Mouse (Mus musculus) hindbrain, embryonic 14.5 days (tissue): ENCODE measurements around the gene Galntl5. TPM values are rescaled to one million over a fixed set of nuclear protein-coding genes. Genes with fewer than 3 reads are reported as not detected.
"Not testable (repeated sequence)": the region's sequence is repeated elsewhere in the genome, so short reads cannot be mapped to it uniquely, and the experiment has no call there.

ENCODE experiments used
- ATAC-seq: fragments of 200-750 bp; cut with Nextera tagmentation; 2 replicates; pipeline ENCODE4 v1.8.0; 2017; ENCODE audit warnings: moderate number of reproducible peaks, mild to moderate bottlenecking, moderate TSS enrichment, moderate library complexity; ENCODE audit not compliant: low FRiP score
- DNase-seq: peaks from one replicate; pipeline ENCODE4 v3.0.0-alpha.2; 2015; ENCODE audit warnings: low spot score
- H3K27ac ChIP-seq: fragments of 300-500 bp; sonication (generic); 2 replicates; pipeline ENCODE4 v1.5.1; 2014; ENCODE audit warnings: mild to moderate bottlenecking, moderate library complexity
- H3K27me3 ChIP-seq: fragments of 300-500 bp; sonication (generic); 2 replicates; pipeline ENCODE4 v1.6.1; 2014; ENCODE audit warnings: mild to moderate bottlenecking, low read length, mixed read lengths; ENCODE audit not compliant: control insufficient read depth, insufficient read depth
- H3K36me3 ChIP-seq: fragments of 300-500 bp; sonication (generic); replicated peaks from 2 replicates; pipeline ENCODE4 v1.6.1; 2014; ENCODE audit not compliant: control insufficient read depth, insufficient read depth
- H3K4me1 ChIP-seq: fragments of 300-500 bp; sonication (generic); replicated peaks from 2 replicates; pipeline ENCODE4 v1.6.1; 2014; ENCODE audit warnings: antibody characterized with exemption, low read length, mixed read lengths; ENCODE audit not compliant: control insufficient read depth, insufficient read depth
- H3K4me2 ChIP-seq: fragments of 300-500 bp; sonication (generic); replicated peaks from 2 replicates; pipeline ENCODE4 v1.6.1; 2014; ENCODE audit warnings: mild to moderate bottlenecking, moderate library complexity
- H3K4me3 ChIP-seq: fragments of 300-500 bp; sonication (generic); replicated peaks from 2 replicates; pipeline ENCODE4 v1.5.1; 2014; ENCODE audit warnings: mild to moderate bottlenecking, low read length
- H3K9ac ChIP-seq: fragments of 300-500 bp; sonication (generic); 2 replicates; pipeline ENCODE4 v1.6.1; 2014
- H3K9me3 ChIP-seq: fragments of 300-500 bp; sonication (generic); 2 replicates; pipeline ENCODE4 v1.6.1; 2016; ENCODE audit warnings: low read length; ENCODE audit not compliant: control insufficient read depth
- WGBS: fragments of 180-500 bp; shearing (Covaris S2); extraction: QIAGEN DNeasy Blood & Tissue Kit; methylation state at CpG from one replicate; pipeline ENCODE4 v1.1.7; 2014; 5-methylcytosine and 5-hydroxymethylcytosine counted together
- polyA plus RNA-seq: library from polyadenylated mRNA; unstranded; fragments of >200 nt; fragmentation: Nextera tagmentation; extraction: Ambion mirVana; gene quantifications from 2 replicates; pipeline ENCODE4 v1.2.1, GENCODE M21; 2014

The Galntl5 gene
- polyA plus RNA-seq, 1 experiment from 2014 or later: not detected

- Histone ChIP-seq H3K27me3 (no peaks in the 10 kb centered on the region), H3K9me3 (no peaks in the 10 kb centered on the region), H3K27ac (no peak overlapping the region), H3K4me3 (no peak overlapping the region), H3K9ac (no peak overlapping the region), H3K4me1 (no peaks in the 10 kb centered on the region), H3K4me2 (no peak overlapping the region), H3K36me3 (no peaks in the 10 kb centered on the region)
- DNase-seq (no peak), ATAC-seq (no peak)
- 80% methylated on average over 4 of the region's 4 CpGs for WGBS
Measured at GRCm38 (mm10) chr5:25183595-25183994, 2.3 kb downstream of the Galntl5 start.

- no peak for ATAC-seq
- no peaks in the 10 kb centered on the region for H3K4me1 ChIP-seq
- H3K9ac ChIP-seq: no peak overlapping the region
- H3K4me2 ChIP-seq: no peak overlapping the region
- H3K27ac ChIP-seq: no peak overlapping the region
- H3K4me3 ChIP-seq: no peak overlapping the region
- H3K9me3 ChIP-seq: no peaks in the 10 kb centered on the region
- no peaks in the 10 kb centered on the region for H3K36me3 ChIP-seq
- 52% methylated on average over 2 of the region's 2 CpGs for WGBS
- no peak for DNase-seq
- no peaks in the 10 kb centered on the region for H3K27me3 ChIP-seq
Measured at GRCm38 (mm10) chr5:25184594-25184993, 3.3 kb downstream of the Galntl5 start.

GRCm38 (mm10) chr5:25187727-25188126 lies 6.5 kb downstream of the Galntl5 start:
- no peak for DNase-seq
- no peak overlapping the region for H3K9ac ChIP-seq
- no peak for ATAC-seq

GRCm38 (mm10) chr5:25188802-25189201 lies 7.5 kb downstream of the Galntl5 start:
- no peak for ATAC-seq
- no peak for DNase-seq
- 43% methylated on average over 1 of the region's 1 CpGs for WGBS

More at GRCm38 (mm10) chr5:25187727-25188126, 6.5 kb downstream of the Galntl5 start:
- H3K36me3 ChIP-seq: no peaks in the 10 kb centered on the region
- no peak overlapping the region for H3K4me2 ChIP-seq
- H3K4me1 ChIP-seq: no peaks in the 10 kb centered on the region
- no peak overlapping the region for H3K4me3 ChIP-seq
- H3K27me3 ChIP-seq: no peaks in the 10 kb centered on the region
- H3K9me3 ChIP-seq: no peaks in the 10 kb centered on the region
- H3K27ac ChIP-seq: no peak overlapping the region

GRCm38 (mm10) chr5:25190521-25190920 lies 9.3 kb downstream of the Galntl5 start:
- no peak overlapping the region for H3K4me2 ChIP-seq
- 81% methylated on average over 2 of the region's 2 CpGs for WGBS
- H3K4me1 ChIP-seq: no peaks in the 10 kb centered on the region
- ATAC-seq (no peak), DNase-seq (no peak)
- H3K27me3 ChIP-seq: no peaks in the 10 kb centered on the region
- no peak overlapping the region for H3K27ac ChIP-seq
- no peak overlapping the region for H3K4me3 ChIP-seq
- H3K36me3 ChIP-seq: no peaks in the 10 kb centered on the region
- no peak overlapping the region for H3K9ac ChIP-seq
- no peaks in the 10 kb centered on the region for H3K9me3 ChIP-seq

More at GRCm38 (mm10) chr5:25188802-25189201, 7.5 kb downstream of the Galntl5 start:
- Histone ChIP-seq H3K4me2 (no peak overlapping the region), H3K4me3 (no peak overlapping the region), H3K27me3 (no peaks in the 10 kb centered on the region), H3K36me3 (no peaks in the 10 kb centered on the region), H3K9ac (no peak overlapping the region), H3K9me3 (no peaks in the 10 kb centered on the region), H3K4me1 (no peaks in the 10 kb centered on the region), H3K27ac (no peak overlapping the region)

- Histone ChIP-seq H3K4me2 (no peak overlapping the region), H3K4me3 (no peak overlapping the region), H3K27ac (no peak overlapping the region), H3K36me3 (no peaks in the 10 kb centered on the region), H3K27me3 (no peaks in the 10 kb centered on the region), H3K9ac (no peak overlapping the region), H3K4me1 (no peaks in the 10 kb centered on the region), H3K9me3 (no peaks in the 10 kb centered on the region)
- ATAC-seq (no peak), DNase-seq (no peak)
- 81% methylated on average over 1 of the region's 1 CpGs for WGBS
Measured at GRCm38 (mm10) chr5:25211872-25212271, 30.6 kb downstream of the Galntl5 start.

GRCm38 (mm10) chr5:25213216-25213615 lies 32.0 kb downstream of the Galntl5 start:
- not testable (repeated sequence) for H3K4me2 ChIP-seq, H3K27ac ChIP-seq, ATAC-seq, H3K4me1 ChIP-seq, H3K9me3 ChIP-seq, H3K27me3 ChIP-seq, H3K9ac ChIP-seq, DNase-seq, H3K36me3 ChIP-seq, H3K4me3 ChIP-seq

- H3K27me3 ChIP-seq: no peaks in the 10 kb centered on the region
- no peak overlapping the region for H3K4me2 ChIP-seq
- no peaks in the 10 kb centered on the region for H3K9me3 ChIP-seq
- DNase-seq (no peak), ATAC-seq (no peak)
- no peaks in the 10 kb centered on the region for H3K36me3 ChIP-seq
- no peak overlapping the region for H3K9ac ChIP-seq
- 85% methylated on average over 6 of the region's 6 CpGs for WGBS
- H3K27ac ChIP-seq: no peak overlapping the region
- H3K4me3 ChIP-seq: no peak overlapping the region
- H3K4me1 ChIP-seq: no peaks in the 10 kb centered on the region
Measured at GRCm38 (mm10) chr5:25215006-25215405, 33.7 kb downstream of the Galntl5 start.

- H3K4me1 ChIP-seq: peaks cover 11% of the 10 kb centered on the region
- DNase-seq (no peak), ATAC-seq (no peak)
- peak within 1 kb of the TSS; percentile 61 for H3K4me3 ChIP-seq
- peak within 1 kb of the TSS; percentile 65 for H3K4me2 ChIP-seq
- H3K27me3 ChIP-seq: no peaks in the 10 kb centered on the region
- H3K9me3 ChIP-seq: no peaks in the 10 kb centered on the region
- peak within 1 kb of the TSS; percentile 77 for H3K9ac ChIP-seq
- no peaks in the 10 kb centered on the region for H3K36me3 ChIP-seq
- 84% methylated on average over 3 of the region's 3 CpGs for WGBS
- H3K27ac ChIP-seq: peak within 1 kb of the TSS; percentile 89
Measured at GRCm38 (mm10) chr5:25221604-25222003, 40.3 kb downstream of the Galntl5 start, which contains the start of gene Galnt11. Galnt11 (plus strand) TSS chr5:25221904.
